Mouse (Mus musculus) MEL (cell line): ENCODE results near the gene Shtn1. TPM values are rescaled to one million over a fixed set of nuclear protein-coding genes. Genes with fewer than 3 reads are reported as not detected.

Experiments
- DNase-seq: peaks from one replicate; pipeline ENCODE4 v3.0.0; 2011; ENCODE audit warnings: low read depth, low spot score
- H3K27ac ChIP-seq: 2 replicates; pipeline ENCODE4 v1.5.1; 2012; ENCODE audit warnings: low read depth, mild to moderate bottlenecking, control low read depth, low read length, moderate library complexity; ENCODE audit not compliant: control insufficient read depth
- H3K27me3 ChIP-seq, 2 experiments: fragments of 150-350 bp in 1 of 2; sonication (generic) in 1 of 2; 2 replicates each; pipeline ENCODE4 v1.6.1; 2012; ENCODE audit warnings: low read length in 2 of 2, mild to moderate bottlenecking in 2 of 2, improper control_type of control experiment in 1 of 2, moderate library complexity in 1 of 2; ENCODE audit not compliant: insufficient read depth in 2 of 2, control insufficient read depth in 1 of 2
- H3K36me3 ChIP-seq, 2 experiments: 2 replicates each; pipeline ENCODE4 v1.6.1; 2012 to 2014; ENCODE audit warnings: low read length in 2 of 2, improper control_type of control experiment in 1 of 2, inconsistent platforms in 1 of 2, mild to moderate bottlenecking in 1 of 2; ENCODE audit not compliant: insufficient read depth in 2 of 2, control insufficient read depth in 1 of 2
- H3K4me1 ChIP-seq, 2 experiments: fragments of 150-350 bp in 1 of 2; sonication (generic) in 1 of 2; 2 replicates each; pipeline ENCODE4 v1.6.1; 2012; ENCODE audit warnings: low read length in 2 of 2, improper control_type of control experiment in 1 of 2, mild to moderate bottlenecking in 1 of 2; ENCODE audit not compliant: insufficient read depth in 2 of 2, control insufficient read depth in 1 of 2
- H3K4me3 ChIP-seq, 2 experiments: fragments of 150-350 bp in 1 of 2; sonication (generic) in 1 of 2; 2 replicates each; pipeline ENCODE4 v1.5.1; 2012; ENCODE audit warnings: low read depth in 2 of 2, low read length in 2 of 2, mild to moderate bottlenecking in 2 of 2, moderate library complexity in 2 of 2, control low read depth in 1 of 2, improper control_type of control experiment in 1 of 2; ENCODE audit not compliant: control insufficient read depth in 1 of 2, insufficient read depth in 1 of 2
- H3K79me2 ChIP-seq: 2 replicates; pipeline ENCODE4 v1.6.1; 2012; ENCODE audit warnings: mild to moderate bottlenecking, low read length, moderate library complexity; ENCODE audit not compliant: control insufficient read depth, poor library complexity, insufficient read depth
- H3K9ac ChIP-seq: 2 replicates; pipeline ENCODE4 v1.6.1; 2012; ENCODE audit warnings: low read depth, mild to moderate bottlenecking, control low read depth, low read length, moderate library complexity; ENCODE audit not compliant: control insufficient read depth, poor library complexity, severe bottlenecking
- H3K9me3 ChIP-seq: fragments of 150-350 bp; sonication (generic); replicated peaks from 2 replicates; pipeline ENCODE4 v1.6.1; 2012; ENCODE audit warnings: mild to moderate bottlenecking, low read length, improper control_type of control experiment, moderate library complexity; ENCODE audit not compliant: insufficient read depth
- BHLHE40 ChIP-seq: IDR thresholded peaks from 2 replicates; pipeline ENCODE4 v1.6.1; 2012; ENCODE audit warnings: low read depth, mild to moderate bottlenecking, inconsistent platforms, low read length, improper control_type of control experiment, borderline replicate concordance
- CHD1 ChIP-seq: IDR thresholded peaks from 2 replicates; pipeline ENCODE4 v1.6.1; 2012; ENCODE audit warnings: low read depth, mild to moderate bottlenecking, inconsistent platforms, low read length, improper control_type of control experiment
- CHD2 ChIP-seq: IDR thresholded peaks from 2 replicates; pipeline ENCODE4 v1.6.1; 2011; ENCODE audit warnings: low read length, improper control_type of control experiment
- CTCF ChIP-seq, 3 experiments: IDR thresholded peaks in 2 of 3; conservative IDR thresholded peaks in 1 of 3; 2 replicates each; pipeline ENCODE4 v1.5.1; 2011 to 2012; ENCODE audit warnings: low read length in 3 of 3, low read depth in 2 of 3, mild to moderate bottlenecking in 2 of 3, improper control_type of control experiment in 1 of 3, inconsistent platforms in 1 of 3, mixed read lengths in 1 of 3, moderate library complexity in 1 of 3; ENCODE audit not compliant: control insufficient read depth in 1 of 3, insufficient read depth in 1 of 3, poor library complexity in 1 of 3, severe bottlenecking in 1 of 3
- E2F4 ChIP-seq: IDR thresholded peaks from 2 replicates; pipeline ENCODE4 v1.6.1; 2011; ENCODE audit warnings: low read depth, low read length, improper control_type of control experiment, borderline replicate concordance
- ELF1 ChIP-seq: IDR thresholded peaks from 2 replicates; pipeline ENCODE4 v1.6.1; 2014; ENCODE audit warnings: low read depth, mild to moderate bottlenecking, inconsistent platforms, low read length, improper control_type of control experiment, moderate library complexity
- EP300 ChIP-seq, 2 experiments: IDR thresholded peaks; 2 replicates each; pipeline ENCODE4 v1.6.1; 2011; ENCODE audit warnings: improper control_type of control experiment in 2 of 2, low read length in 2 of 2, low read depth in 1 of 2, mild to moderate bottlenecking in 1 of 2
- GATA1 ChIP-seq: IDR thresholded peaks from 2 replicates; pipeline ENCODE4 v1.6.1; 2011; ENCODE audit warnings: low read depth, low read length, improper control_type of control experiment
- HCFC1 ChIP-seq: IDR thresholded peaks from 2 replicates; pipeline ENCODE4 v1.6.1; 2012; ENCODE audit warnings: low read depth, mild to moderate bottlenecking, inconsistent platforms, low read length, improper control_type of control experiment, moderate library complexity
- JUND ChIP-seq: IDR thresholded peaks from 2 replicates; pipeline ENCODE4 v1.6.1; 2011; ENCODE audit warnings: low read depth, mild to moderate bottlenecking, improper control_type of control experiment, low read length
- MAFK ChIP-seq: IDR thresholded peaks from 2 replicates; pipeline ENCODE4 v1.6.1; 2011; ENCODE audit warnings: low read depth, mild to moderate bottlenecking, low read length, improper control_type of control experiment, borderline replicate concordance
- MEF2A ChIP-seq: IDR thresholded peaks from 2 replicates; pipeline ENCODE4 v1.6.1; 2014; ENCODE audit warnings: low read depth, mild to moderate bottlenecking, inconsistent platforms, low read length, improper control_type of control experiment; ENCODE audit not compliant: poor library complexity, insufficient replicate concordance, severe bottlenecking; ENCODE audit errors: extremely low read depth
- MYB ChIP-seq: IDR thresholded peaks from 2 replicates; pipeline ENCODE4 v1.6.1; 2011; ENCODE audit warnings: mild to moderate bottlenecking, low read depth, low read length, improper control_type of control experiment
- MYC ChIP-seq: IDR thresholded peaks from 2 replicates; pipeline ENCODE4 v1.6.1; 2011; ENCODE audit warnings: low read depth, mild to moderate bottlenecking, low read length, improper control_type of control experiment, moderate library complexity
- NELFE ChIP-seq: IDR thresholded peaks from 2 replicates; pipeline ENCODE4 v1.6.1; 2011; ENCODE audit warnings: low read depth, low read length, improper control_type of control experiment
- POLR2A ChIP-seq, 2 experiments: IDR thresholded peaks; 2 replicates each; pipeline ENCODE4 v1.6.1; 2011 to 2012; ENCODE audit warnings: low read length in 2 of 2, mild to moderate bottlenecking in 2 of 2, control low read depth in 1 of 2, improper control_type of control experiment in 1 of 2, low read depth in 1 of 2, moderate library complexity in 1 of 2; ENCODE audit not compliant: control insufficient read depth in 1 of 2, insufficient read depth in 1 of 2, poor library complexity in 1 of 2
- POLR2AphosphoS2 ChIP-seq: IDR thresholded peaks from 2 replicates; pipeline ENCODE4 v1.6.1; 2011; ENCODE audit warnings: low read length, improper control_type of control experiment
- POLR2AphosphoS5 ChIP-seq: IDR thresholded peaks from 2 replicates; pipeline ENCODE4 v1.6.1; 2012; ENCODE audit warnings: low read depth, borderline replicate concordance, mild to moderate bottlenecking, inconsistent platforms, low read length, moderate library complexity, mixed read lengths
- RCOR1 ChIP-seq: IDR thresholded peaks from 2 replicates; pipeline ENCODE4 v1.6.1; 2012; ENCODE audit warnings: low read depth, mild to moderate bottlenecking, inconsistent platforms, low read length, improper control_type of control experiment
- SIN3A ChIP-seq: IDR thresholded peaks from 2 replicates; pipeline ENCODE4 v1.6.1; 2012; ENCODE audit warnings: low read length, improper control_type of control experiment, inconsistent platforms
- SMC3 ChIP-seq: IDR thresholded peaks from 2 replicates; pipeline ENCODE4 v1.6.1; 2011; ENCODE audit warnings: low read depth, low read length, improper control_type of control experiment
- TAL1 ChIP-seq: IDR thresholded peaks from 2 replicates; pipeline ENCODE4 v1.6.1; 2012; ENCODE audit warnings: mild to moderate bottlenecking, inconsistent platforms, low read length, moderate library complexity, mixed read lengths
- TCF12 ChIP-seq: IDR thresholded peaks from 2 replicates; pipeline ENCODE4 v1.6.1; 2014; ENCODE audit warnings: low read depth, mild to moderate bottlenecking, inconsistent platforms, low read length, improper control_type of control experiment, moderate library complexity
- USF1 ChIP-seq: IDR thresholded peaks from 2 replicates; pipeline ENCODE4 v1.6.1; 2014; ENCODE audit warnings: low read depth, mild to moderate bottlenecking, inconsistent platforms, low read length, improper control_type of control experiment, moderate library complexity
- USF2 ChIP-seq, 2 experiments: IDR thresholded peaks; 2 replicates each; pipeline ENCODE4 v1.6.1; 2011 to 2012; ENCODE audit warnings: improper control_type of control experiment in 2 of 2, low read length in 2 of 2, borderline replicate concordance in 1 of 2, inconsistent platforms in 1 of 2, low read depth in 1 of 2, mild to moderate bottlenecking in 1 of 2; ENCODE audit not compliant: insufficient read depth in 1 of 2
- ZC3H11A ChIP-seq: IDR thresholded peaks from 2 replicates; pipeline ENCODE4 v1.6.1; 2012; ENCODE audit warnings: low read depth, mild to moderate bottlenecking, inconsistent platforms, low read length, improper control_type of control experiment
- ZKSCAN1 ChIP-seq: IDR thresholded peaks from 2 replicates; pipeline ENCODE4 v1.6.1; 2012; ENCODE audit warnings: low read depth, mild to moderate bottlenecking, inconsistent platforms, low read length, improper control_type of control experiment, moderate library complexity
- ZMIZ1 ChIP-seq: IDR thresholded peaks from 2 replicates; pipeline ENCODE4 v1.6.1; 2012; ENCODE audit warnings: low read depth, mild to moderate bottlenecking, inconsistent platforms, low read length, improper control_type of control experiment, moderate library complexity
- polyA plus RNA-seq, 2 experiments: library from polyadenylated mRNA; stranded (reverse) in 1 of 2; unstranded in 1 of 2; fragments of >175 nt in 1 of 2; fragments of >200 nt in 1 of 2; gene quantifications; 2 replicates each; pipeline versions ENCODE4 v1.2.1 to v1.2.4; 2012; ENCODE audit warnings: low replicate concordance in 2 of 2, low read depth in 1 of 2; ENCODE audit not compliant: insufficient read length in 2 of 2, insufficient read depth in 1 of 2, missing spikeins in 1 of 2
- total RNA-seq: library from RNA; depleted of rRNA; stranded (reverse); fragments of 300-350 nt; gene quantifications from 2 replicates; pipeline ENCODE4 v1.2.3, GENCODE M21; 2012

The Shtn1 gene
- total and polyA plus RNA-seq, 3 experiments = 0.17 TPM; not detected in 2

DNA sequence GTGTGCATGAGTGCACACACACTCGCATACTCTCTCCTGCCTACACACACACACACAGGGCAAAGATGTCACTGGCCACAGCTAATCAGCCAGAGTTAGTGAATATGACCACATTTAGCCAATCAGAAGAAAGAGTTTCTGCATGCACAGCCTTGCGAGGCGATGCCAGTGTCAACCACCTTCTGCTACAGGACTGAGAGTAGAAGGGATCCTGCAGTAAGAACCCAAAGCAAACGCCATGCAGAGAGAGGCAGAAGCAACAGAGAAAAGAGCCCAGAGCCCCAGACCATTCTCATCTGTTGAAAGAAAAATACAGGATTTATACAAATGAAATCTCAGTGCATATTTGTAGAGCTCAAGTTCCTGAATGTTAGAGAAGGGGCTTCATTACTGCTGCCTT lies 37.1 kb downstream of the Shtn1 start:
- H3K27me3 ChIP-seq = peaks cover 2 to 4% of the 10 kb centered on the region in 2 experiments; a peak in 2 of 4 replicates
- no peak overlapping the region for H3K9ac ChIP-seq
- no peaks in the 10 kb centered on the region for H3K79me2 ChIP-seq
- H3K36me3 ChIP-seq = no peaks in the 10 kb centered on the region
- TF ChIP-seq RCOR1 (no peak), USF1 (no peak), CHD2 (no peak), MYB (no peak), ZKSCAN1 (no peak), MYC (no peak), MEF2A (no peak), CTCF (IDR thresholded peaks at IDR 0.05 in 2 of 3, conservative IDR thresholded peaks at IDR 0.05 in 1 of 3; ENCODE audit: control insufficient read depth in 1 of 3, insufficient read depth in 1 of 3, low read depth in 2 of 3, low read length in 3 of 3, poor library complexity in 1 of 3, severe bottlenecking in 1 of 3) (no peak), SMC3 (no peak), BHLHE40 (no peak), POLR2A (IDR thresholded peaks at IDR 0.05; ENCODE audit: control insufficient read depth in 1 of 2, insufficient read depth in 1 of 2, low read depth in 1 of 2, low read length in 2 of 2, poor library complexity in 1 of 2) (no peak), NELFE (no peak), SIN3A (no peak), ZC3H11A (no peak), MAFK (no peak), EP300 (IDR thresholded peaks at IDR 0.05; ENCODE audit: low read depth in 1 of 2, low read length in 2 of 2) (no peak), HCFC1 (no peak), E2F4 (no peak), ZMIZ1 (no peak)
- H3K27ac ChIP-seq = no peak overlapping the region
- no peak for DNase-seq
- no peak overlapping the region for H3K4me3 ChIP-seq
- H3K4me1 ChIP-seq = no peaks in the 10 kb centered on the region
- H3K9me3 ChIP-seq = no peaks in the 10 kb centered on the region

DNA sequence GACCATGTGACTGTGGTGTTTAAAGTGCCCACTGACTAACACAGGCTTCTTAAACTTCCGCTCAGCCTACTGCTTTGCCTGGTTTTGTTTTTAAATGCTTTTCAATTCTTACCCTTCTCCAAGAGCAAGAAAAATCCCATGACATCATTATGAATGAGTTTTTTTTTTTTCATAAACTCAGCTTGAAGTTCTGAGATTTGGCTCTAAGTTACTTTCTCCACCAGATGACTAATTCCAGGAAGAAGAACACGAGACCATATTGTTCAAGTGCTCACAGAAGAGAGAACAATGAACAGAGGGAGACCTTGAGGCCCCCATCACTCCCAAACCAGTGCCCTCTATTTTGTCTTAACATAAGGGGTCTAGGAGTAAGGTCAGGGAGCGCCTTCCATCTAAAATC lies 39.1 kb downstream of the Shtn1 start:
- Histone ChIP-seq H3K27me3 (peaks cover 2 to 5% of the 10 kb centered on the region in 2 experiments; a peak in 2 of 4 replicates), H3K4me3 (no peak overlapping the region), H3K9ac (no peak overlapping the region), H3K27ac (no peak overlapping the region), H3K9me3 (no peaks in the 10 kb centered on the region), H3K79me2 (no peaks in the 10 kb centered on the region), H3K4me1 (no peaks in the 10 kb centered on the region), H3K36me3 (no peaks in the 10 kb centered on the region)
- no peak for DNase-seq
- TF ChIP-seq CHD2 (no peak), POLR2AphosphoS2 (no peak), USF2 (IDR thresholded peaks at IDR 0.05; ENCODE audit: borderline replicate concordance in 1 of 2, insufficient read depth in 1 of 2, low read depth in 1 of 2, low read length in 2 of 2) (no peak), TCF12 (no peak), GATA1 (no peak), NELFE (no peak), JUND (no peak), ELF1 (no peak), ZKSCAN1 (no peak), MYC (no peak), TAL1 (no peak), USF1 (no peak), MYB (no peak), RCOR1 (no peak), CHD1 (no peak), ZMIZ1 (no peak), POLR2AphosphoS5 (no peak), SMC3 (no peak)
